Mouse (Mus musculus) bone marrow macrophage, adult 2 months (primary cell): ENCODE measurements around the gene Anp32e.

Experiments used
- CTCF ChIP-seq: IDR thresholded peaks from 2 replicates; pipeline ENCODE4 v1.5.1; 2012; ENCODE audit warnings: low read depth, mild to moderate bottlenecking, low read length, moderate library complexity
- POLR2A ChIP-seq: IDR thresholded peaks from 2 replicates; pipeline ENCODE4 v1.6.1; 2012; ENCODE audit warnings: mild to moderate bottlenecking, low read depth, low read length, borderline replicate concordance

DNA sequence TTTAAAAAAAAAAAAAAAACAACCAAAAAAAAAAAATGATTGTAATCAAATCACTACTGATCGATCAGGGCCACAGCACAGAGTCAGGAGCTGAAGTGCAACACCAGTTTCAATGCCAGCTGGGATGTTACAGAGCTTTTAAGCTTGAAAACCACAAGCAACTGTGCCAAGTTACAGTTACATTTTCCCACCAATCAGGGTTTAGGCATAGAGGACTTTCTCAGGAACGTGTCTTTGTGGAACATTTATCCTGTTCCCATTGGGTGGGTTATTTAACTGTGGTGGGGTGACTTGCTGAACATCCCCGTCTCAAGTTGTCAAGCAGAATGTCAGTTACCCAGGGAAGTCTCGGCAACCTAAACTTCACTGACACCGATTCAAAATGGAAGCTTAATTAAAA, 4.0 kb upstream of the Anp32e start:
- TF ChIP-seq POLR2A (no peak), CTCF (no peak)
